Mouse (Mus musculus) MEL (cell line): ENCODE data around the gene Magix. TPM values are rescaled to one million over a fixed set of nuclear protein-coding genes. Genes with fewer than 3 reads are reported as not detected.

ENCODE experiments used
- DNase-seq: peaks from one replicate; pipeline ENCODE4 v3.0.0; 2011; ENCODE audit warnings: low read depth, low spot score
- H3K27ac ChIP-seq: 2 replicates; pipeline ENCODE4 v1.5.1; 2012; ENCODE audit warnings: low read depth, mild to moderate bottlenecking, control low read depth, low read length, moderate library complexity; ENCODE audit not compliant: control insufficient read depth
- H3K27me3 ChIP-seq, 2 experiments: fragments of 150-350 bp in 1 of 2; sonication (generic) in 1 of 2; 2 replicates each; pipeline ENCODE4 v1.6.1; 2012; ENCODE audit warnings: low read length in 2 of 2, mild to moderate bottlenecking in 2 of 2, improper control_type of control experiment in 1 of 2, moderate library complexity in 1 of 2; ENCODE audit not compliant: insufficient read depth in 2 of 2, control insufficient read depth in 1 of 2
- H3K36me3 ChIP-seq, 2 experiments: 2 replicates each; pipeline ENCODE4 v1.6.1; 2012 to 2014; ENCODE audit warnings: low read length in 2 of 2, improper control_type of control experiment in 1 of 2, inconsistent platforms in 1 of 2, mild to moderate bottlenecking in 1 of 2; ENCODE audit not compliant: insufficient read depth in 2 of 2, control insufficient read depth in 1 of 2
- H3K4me1 ChIP-seq, 2 experiments: fragments of 150-350 bp in 1 of 2; sonication (generic) in 1 of 2; 2 replicates each; pipeline ENCODE4 v1.6.1; 2012; ENCODE audit warnings: low read length in 2 of 2, improper control_type of control experiment in 1 of 2, mild to moderate bottlenecking in 1 of 2; ENCODE audit not compliant: insufficient read depth in 2 of 2, control insufficient read depth in 1 of 2
- H3K4me3 ChIP-seq, 2 experiments: fragments of 150-350 bp in 1 of 2; sonication (generic) in 1 of 2; 2 replicates each; pipeline ENCODE4 v1.5.1; 2012; ENCODE audit warnings: low read depth in 2 of 2, low read length in 2 of 2, mild to moderate bottlenecking in 2 of 2, moderate library complexity in 2 of 2, control low read depth in 1 of 2, improper control_type of control experiment in 1 of 2; ENCODE audit not compliant: control insufficient read depth in 1 of 2, insufficient read depth in 1 of 2
- H3K79me2 ChIP-seq: 2 replicates; pipeline ENCODE4 v1.6.1; 2012; ENCODE audit warnings: mild to moderate bottlenecking, low read length, moderate library complexity; ENCODE audit not compliant: control insufficient read depth, poor library complexity, insufficient read depth
- H3K9ac ChIP-seq: 2 replicates; pipeline ENCODE4 v1.6.1; 2012; ENCODE audit warnings: low read depth, mild to moderate bottlenecking, control low read depth, low read length, moderate library complexity; ENCODE audit not compliant: control insufficient read depth, poor library complexity, severe bottlenecking
- H3K9me3 ChIP-seq: fragments of 150-350 bp; sonication (generic); replicated peaks from 2 replicates; pipeline ENCODE4 v1.6.1; 2012; ENCODE audit warnings: mild to moderate bottlenecking, low read length, improper control_type of control experiment, moderate library complexity; ENCODE audit not compliant: insufficient read depth
- BHLHE40 ChIP-seq: IDR thresholded peaks from 2 replicates; pipeline ENCODE4 v1.6.1; 2012; ENCODE audit warnings: low read depth, mild to moderate bottlenecking, inconsistent platforms, low read length, improper control_type of control experiment, borderline replicate concordance
- CHD1 ChIP-seq: IDR thresholded peaks from 2 replicates; pipeline ENCODE4 v1.6.1; 2012; ENCODE audit warnings: low read depth, mild to moderate bottlenecking, inconsistent platforms, low read length, improper control_type of control experiment
- CHD2 ChIP-seq: IDR thresholded peaks from 2 replicates; pipeline ENCODE4 v1.6.1; 2011; ENCODE audit warnings: low read length, improper control_type of control experiment
- CTCF ChIP-seq, 3 experiments: IDR thresholded peaks in 2 of 3; conservative IDR thresholded peaks in 1 of 3; 2 replicates each; pipeline ENCODE4 v1.5.1; 2011 to 2012; ENCODE audit warnings: low read length in 3 of 3, low read depth in 2 of 3, mild to moderate bottlenecking in 2 of 3, improper control_type of control experiment in 1 of 3, inconsistent platforms in 1 of 3, mixed read lengths in 1 of 3, moderate library complexity in 1 of 3; ENCODE audit not compliant: control insufficient read depth in 1 of 3, insufficient read depth in 1 of 3, poor library complexity in 1 of 3, severe bottlenecking in 1 of 3
- ELF1 ChIP-seq: IDR thresholded peaks from 2 replicates; pipeline ENCODE4 v1.6.1; 2014; ENCODE audit warnings: low read depth, mild to moderate bottlenecking, inconsistent platforms, low read length, improper control_type of control experiment, moderate library complexity
- EP300 ChIP-seq, 2 experiments: IDR thresholded peaks; 2 replicates each; pipeline ENCODE4 v1.6.1; 2011; ENCODE audit warnings: improper control_type of control experiment in 2 of 2, low read length in 2 of 2, low read depth in 1 of 2, mild to moderate bottlenecking in 1 of 2
- ETS1 ChIP-seq: IDR thresholded peaks from 2 replicates; pipeline ENCODE4 v1.6.1; 2012; ENCODE audit warnings: low read depth, mild to moderate bottlenecking, inconsistent platforms, low read length, improper control_type of control experiment, moderate library complexity
- GABPA ChIP-seq: IDR thresholded peaks from 2 replicates; pipeline ENCODE4 v1.6.1; 2012; ENCODE audit warnings: low read depth, mild to moderate bottlenecking, inconsistent platforms, low read length, improper control_type of control experiment, moderate library complexity
- GATA1 ChIP-seq: IDR thresholded peaks from 2 replicates; pipeline ENCODE4 v1.6.1; 2011; ENCODE audit warnings: low read depth, low read length, improper control_type of control experiment
- HCFC1 ChIP-seq: IDR thresholded peaks from 2 replicates; pipeline ENCODE4 v1.6.1; 2012; ENCODE audit warnings: low read depth, mild to moderate bottlenecking, inconsistent platforms, low read length, improper control_type of control experiment, moderate library complexity
- MEF2A ChIP-seq: IDR thresholded peaks from 2 replicates; pipeline ENCODE4 v1.6.1; 2014; ENCODE audit warnings: low read depth, mild to moderate bottlenecking, inconsistent platforms, low read length, improper control_type of control experiment; ENCODE audit not compliant: poor library complexity, insufficient replicate concordance, severe bottlenecking; ENCODE audit errors: extremely low read depth
- MYC ChIP-seq: IDR thresholded peaks from 2 replicates; pipeline ENCODE4 v1.6.1; 2011; ENCODE audit warnings: low read depth, mild to moderate bottlenecking, low read length, improper control_type of control experiment, moderate library complexity
- POLR2A ChIP-seq, 2 experiments: IDR thresholded peaks; 2 replicates each; pipeline ENCODE4 v1.6.1; 2011 to 2012; ENCODE audit warnings: low read length in 2 of 2, mild to moderate bottlenecking in 2 of 2, control low read depth in 1 of 2, improper control_type of control experiment in 1 of 2, low read depth in 1 of 2, moderate library complexity in 1 of 2; ENCODE audit not compliant: control insufficient read depth in 1 of 2, insufficient read depth in 1 of 2, poor library complexity in 1 of 2
- RCOR1 ChIP-seq: IDR thresholded peaks from 2 replicates; pipeline ENCODE4 v1.6.1; 2012; ENCODE audit warnings: low read depth, mild to moderate bottlenecking, inconsistent platforms, low read length, improper control_type of control experiment
- SIN3A ChIP-seq: IDR thresholded peaks from 2 replicates; pipeline ENCODE4 v1.6.1; 2012; ENCODE audit warnings: low read length, improper control_type of control experiment, inconsistent platforms
- SMC3 ChIP-seq: IDR thresholded peaks from 2 replicates; pipeline ENCODE4 v1.6.1; 2011; ENCODE audit warnings: low read depth, low read length, improper control_type of control experiment
- TAL1 ChIP-seq: IDR thresholded peaks from 2 replicates; pipeline ENCODE4 v1.6.1; 2012; ENCODE audit warnings: mild to moderate bottlenecking, inconsistent platforms, low read length, moderate library complexity, mixed read lengths
- UBTF ChIP-seq: IDR thresholded peaks from 2 replicates; pipeline ENCODE4 v1.6.1; 2012; ENCODE audit warnings: low read depth, mild to moderate bottlenecking, inconsistent platforms, low read length, improper control_type of control experiment, moderate library complexity, borderline replicate concordance; ENCODE audit not compliant: insufficient read depth
- USF1 ChIP-seq: IDR thresholded peaks from 2 replicates; pipeline ENCODE4 v1.6.1; 2014; ENCODE audit warnings: low read depth, mild to moderate bottlenecking, inconsistent platforms, low read length, improper control_type of control experiment, moderate library complexity
- USF2 ChIP-seq, 2 experiments: IDR thresholded peaks; 2 replicates each; pipeline ENCODE4 v1.6.1; 2011 to 2012; ENCODE audit warnings: improper control_type of control experiment in 2 of 2, low read length in 2 of 2, borderline replicate concordance in 1 of 2, inconsistent platforms in 1 of 2, low read depth in 1 of 2, mild to moderate bottlenecking in 1 of 2; ENCODE audit not compliant: insufficient read depth in 1 of 2
- ZC3H11A ChIP-seq: IDR thresholded peaks from 2 replicates; pipeline ENCODE4 v1.6.1; 2012; ENCODE audit warnings: low read depth, mild to moderate bottlenecking, inconsistent platforms, low read length, improper control_type of control experiment
- ZKSCAN1 ChIP-seq: IDR thresholded peaks from 2 replicates; pipeline ENCODE4 v1.6.1; 2012; ENCODE audit warnings: low read depth, mild to moderate bottlenecking, inconsistent platforms, low read length, improper control_type of control experiment, moderate library complexity
- ZMIZ1 ChIP-seq: IDR thresholded peaks from 2 replicates; pipeline ENCODE4 v1.6.1; 2012; ENCODE audit warnings: low read depth, mild to moderate bottlenecking, inconsistent platforms, low read length, improper control_type of control experiment, moderate library complexity
- polyA plus RNA-seq, 2 experiments: library from polyadenylated mRNA; stranded (reverse) in 1 of 2; unstranded in 1 of 2; fragments of >175 nt in 1 of 2; fragments of >200 nt in 1 of 2; gene quantifications; 2 replicates each; pipeline versions ENCODE4 v1.2.1 to v1.2.4; 2012; ENCODE audit warnings: low replicate concordance in 2 of 2, low read depth in 1 of 2; ENCODE audit not compliant: insufficient read length in 2 of 2, insufficient read depth in 1 of 2, missing spikeins in 1 of 2
- total RNA-seq: library from RNA; depleted of rRNA; stranded (reverse); fragments of 300-350 nt; gene quantifications from 2 replicates; pipeline ENCODE4 v1.2.3, GENCODE M21; 2012

Magix gene
- total and polyA plus RNA-seq, 3 experiments: 0.15 to 0.33 TPM; not detected in 1

- TF ChIP-seq MYC (no peak), CTCF (IDR thresholded peaks at IDR 0.05 in 2 of 3, conservative IDR thresholded peaks at IDR 0.05 in 1 of 3; ENCODE audit: control insufficient read depth in 1 of 3, insufficient read depth in 1 of 3, low read depth in 2 of 3, low read length in 3 of 3, poor library complexity in 1 of 3, severe bottlenecking in 1 of 3) (no peak), ELF1 (no peak), EP300 (IDR thresholded peaks at IDR 0.05; ENCODE audit: low read depth in 1 of 2, low read length in 2 of 2) (no peak; a peak in 1 of 4 replicates), CHD2 (no peak), GABPA (no peak), SMC3 (no peak), POLR2A (IDR thresholded peaks at IDR 0.05; ENCODE audit: control insufficient read depth in 1 of 2, insufficient read depth in 1 of 2, low read depth in 1 of 2, low read length in 2 of 2, poor library complexity in 1 of 2) (no peak), HCFC1 (peak; percentile 38), ZC3H11A (no peak), ETS1 (no peak; the same call in 1 of the 2 replicates), UBTF (no peak), CHD1 (no peak), GATA1 (no peak), SIN3A (peak; percentile 84)
Observed at GRCm38 (mm10) chrX:7670390-7670881, 10.6 kb downstream of the Magix start (continued).

GRCm38 (mm10) chrX:7665739-7666502, 15.1 kb downstream of the Magix start:
- Histone ChIP-seq H3K4me1 (peaks cover 0 to 2% of the 10 kb centered on the region in 2 experiments; a peak in 1 of 4 replicates), H3K27ac (no peak overlapping the region), H3K4me3 (no peak overlapping the region), H3K36me3 (peaks cover 0 to 4% of the 10 kb centered on the region in 2 experiments; a peak in 2 of 4 replicates), H3K9ac (no peak overlapping the region), H3K79me2 (peaks cover 4% of the 10 kb centered on the region; the same call in 1 of the 2 replicates), H3K27me3 (no peaks in the 10 kb centered on the region), H3K9me3 (no peaks in the 10 kb centered on the region)
- DNase-seq: no peak
- TF ChIP-seq ZMIZ1: no peak
- no peak for TF ChIP-seq USF2 (IDR thresholded peaks at IDR 0.05; ENCODE audit: borderline replicate concordance in 1 of 2, insufficient read depth in 1 of 2, low read depth in 1 of 2, low read length in 2 of 2)
- TF ChIP-seq HCFC1: no peak
- TF ChIP-seq RCOR1: no peak
- no peak for TF ChIP-seq TAL1
- TF ChIP-seq GATA1: no peak
- no peak for TF ChIP-seq CHD1
- TF ChIP-seq BHLHE40: no peak
- no peak for TF ChIP-seq ZC3H11A
- TF ChIP-seq USF1: no peak
- TF ChIP-seq CTCF (IDR thresholded peaks at IDR 0.05 in 2 of 3, conservative IDR thresholded peaks at IDR 0.05 in 1 of 3; ENCODE audit: control insufficient read depth in 1 of 3, insufficient read depth in 1 of 3, low read depth in 2 of 3, low read length in 3 of 3, poor library complexity in 1 of 3, severe bottlenecking in 1 of 3): no peak
- TF ChIP-seq GABPA: no peak
- TF ChIP-seq ZKSCAN1: no peak
- TF ChIP-seq MEF2A: no peak
